Mouse (Mus musculus) CD4-positive, CD25-positive, alpha-beta regulatory T cell, adult 2 months (primary cell): Measurements from ENCODE around the gene Ccnyl1.

Experiments used
- DNase-seq: peaks from one replicate; pipeline ENCODE4 v3.0.0-alpha.2; 2012; ENCODE audit warnings: low read depth, low spot score

Gene Ccnyl1

GRCm38 (mm10) chr1:64738180-64738555 lies 47.9 kb downstream of the Ccnyl1 start:
- DNase-seq: no peak

DNA sequence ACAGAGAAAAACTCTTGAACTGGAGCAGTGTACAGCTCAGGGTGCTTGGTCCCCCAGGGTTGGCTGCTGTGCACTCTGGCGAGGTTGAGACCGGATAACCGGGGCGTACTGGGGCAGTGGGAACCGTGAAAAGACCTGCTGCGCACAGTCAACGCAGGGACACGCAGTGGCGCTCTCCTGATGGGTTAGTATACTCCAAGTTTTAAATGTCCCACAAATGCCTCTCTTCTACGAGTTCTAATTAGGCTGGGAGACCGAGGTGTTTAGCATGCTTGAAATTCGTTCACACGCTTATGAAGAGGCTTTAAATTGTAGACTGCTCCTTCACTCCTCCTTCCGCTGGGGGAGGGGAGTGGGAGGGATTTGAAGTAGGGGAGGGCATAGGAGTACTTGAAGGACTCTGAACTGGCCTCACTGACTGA lies 48.4 kb downstream of the Ccnyl1 start:
- peak; percentile 55 for DNase-seq

DNA sequence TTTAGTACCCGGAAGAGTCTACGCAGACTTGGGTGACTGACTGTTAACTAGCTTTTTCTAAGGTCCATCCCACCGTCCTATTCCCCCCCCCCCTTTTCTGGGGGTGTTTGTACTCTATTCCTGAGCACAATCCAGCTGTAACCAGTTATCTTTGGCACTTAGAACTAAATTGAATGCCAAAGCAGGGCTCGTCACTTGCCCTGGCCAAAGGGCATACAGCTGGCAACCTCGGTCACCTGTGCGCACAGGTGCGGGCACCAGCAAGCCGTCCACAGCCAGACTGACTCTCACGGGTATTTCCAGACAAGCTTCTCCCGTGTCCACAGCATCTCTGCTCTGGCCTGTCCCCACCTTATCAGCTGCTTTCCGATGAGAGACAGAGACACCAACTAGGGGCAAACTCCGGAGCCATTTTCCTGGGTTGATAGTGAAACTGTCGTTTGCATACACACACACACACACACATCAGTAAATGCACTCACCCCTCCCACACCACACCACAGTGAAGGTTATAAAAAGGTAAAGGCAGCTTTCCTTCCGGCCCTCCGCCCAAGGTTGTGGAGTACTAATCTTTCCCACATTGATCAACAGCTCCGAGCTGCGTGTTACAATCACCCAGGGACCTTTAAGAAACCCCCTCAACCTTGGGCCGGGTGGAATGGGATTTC lies 52.6 kb downstream of the Ccnyl1 start:
- DNase-seq: no peak

GRCm38 (mm10) chr1:64744616-64745015 lies 54.4 kb downstream of the Ccnyl1 start:
- DNase-seq: no peak

- DNase-seq: no peak
Observed at GRCm38 (mm10) chr1:64753109-64753508, 62.9 kb downstream of the Ccnyl1 start.

DNA sequence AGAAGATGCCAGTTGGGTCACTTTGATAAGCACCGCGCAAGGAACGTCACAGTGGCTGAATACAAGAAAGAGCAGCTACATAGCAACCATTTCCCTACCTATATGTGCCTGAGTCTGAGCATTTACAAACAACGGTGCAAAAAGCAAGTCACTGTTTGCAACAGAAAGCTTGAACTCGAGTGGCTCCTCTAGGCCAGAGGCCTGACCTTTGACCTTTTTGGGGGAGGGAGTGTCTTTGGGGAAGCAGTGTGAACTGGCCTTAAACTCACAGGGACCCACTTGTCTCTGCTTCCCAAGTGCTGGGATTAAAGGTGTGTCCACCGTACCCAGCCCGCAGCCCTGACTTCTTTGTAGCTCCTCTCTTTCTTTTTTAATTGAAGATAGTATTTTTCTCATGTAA lies 63.4 kb downstream of the Ccnyl1 start:
- no peak for DNase-seq

GRCm38 (mm10) chr1:64754658-64755057 lies 64.4 kb downstream of the Ccnyl1 start:
- DNase-seq: no peak

GRCm38 (mm10) chr1:64755971-64756639 lies 65.8 kb downstream of the Ccnyl1 start:
- DNase-seq: no peak

GRCm38 (mm10) chr1:64756640-64757030 lies 66.4 kb downstream of the Ccnyl1 start:
- DNase-seq: peak; percentile 11

GRCm38 (mm10) chr1:64757254-64757653 lies 67.0 kb downstream of the Ccnyl1 start:
- no peak for DNase-seq

DNA sequence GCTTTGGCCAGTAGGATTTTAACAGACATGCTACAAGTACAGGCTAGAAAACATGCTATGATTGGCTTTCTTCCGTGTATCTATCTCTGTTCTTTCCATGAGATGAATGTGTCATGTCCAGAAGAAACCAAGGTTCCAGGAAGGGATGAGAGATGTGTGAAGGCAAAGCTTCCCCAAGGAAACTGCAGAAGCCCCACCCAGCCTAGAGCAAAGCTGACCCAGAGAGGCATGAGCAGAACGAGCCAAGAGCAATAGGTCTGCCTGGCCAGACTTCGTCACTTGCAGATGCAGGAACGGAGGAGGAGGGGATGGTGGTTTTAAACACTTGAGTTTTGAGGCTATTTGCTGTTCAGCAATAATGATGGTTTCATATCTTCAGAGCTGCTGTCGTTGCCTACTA lies 67.5 kb downstream of the Ccnyl1 start:
- no peak for DNase-seq

DNA sequence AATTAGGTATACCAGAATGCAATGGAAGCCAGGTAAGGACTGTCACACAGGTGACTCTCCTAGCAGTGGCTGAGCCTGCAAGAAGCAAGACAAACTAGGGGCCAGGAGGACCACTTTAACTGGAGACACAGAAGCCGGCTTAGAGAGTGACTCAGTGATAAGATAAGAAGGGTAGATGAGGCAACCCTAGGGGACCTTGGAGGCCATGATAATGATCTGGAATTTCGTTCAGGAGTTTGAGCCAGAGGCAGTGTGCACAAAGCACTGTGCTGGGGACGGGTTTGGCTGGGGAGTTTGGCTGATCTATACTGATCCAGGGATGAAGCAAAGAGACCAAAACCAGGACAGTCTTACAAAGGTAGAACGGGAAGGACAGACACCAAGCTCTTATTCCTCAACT lies 71.4 kb downstream of the Ccnyl1 start:
- DNase-seq: no peak

GRCm38 (mm10) chr1:64770169-64770568 lies 79.9 kb downstream of the Ccnyl1 start:
- DNase-seq: no peak

DNA sequence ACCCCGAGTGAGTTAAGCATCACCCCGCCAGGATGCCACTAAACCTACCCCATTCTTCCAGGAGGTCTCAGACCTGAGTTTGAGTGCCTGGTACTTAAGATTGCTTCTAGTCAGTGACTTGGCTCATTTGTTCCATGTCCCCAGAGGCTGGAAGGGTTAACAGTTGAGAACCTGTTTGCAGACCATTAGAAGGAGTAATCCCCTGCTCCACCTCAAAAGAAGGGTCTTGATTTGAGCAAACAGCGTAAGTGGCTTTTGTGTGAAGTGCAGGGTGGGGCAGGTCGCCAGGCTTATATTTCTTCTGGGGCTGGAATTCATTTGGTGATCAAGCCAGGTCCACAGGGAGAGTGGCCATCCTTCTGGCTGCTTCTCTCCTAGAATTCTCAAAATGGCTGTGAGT lies 83.0 kb downstream of the Ccnyl1 start:
- DNase-seq: no peak
